Mouse (Mus musculus) right cerebral cortex, adult 2 months (tissue): ENCODE data around the gene Pdcd6.
A peak's percentile ranks its signal among the peaks of the same experiment; 100 is the strongest.

ENCODE experiments used
- DNase-seq, 2 experiments: peaks; one replicate each; pipeline ENCODE4 v3.0.0; 2021 to 2022; ENCODE audit warnings: low spot score in 2 of 2

Pdcd6 gene

DNA sequence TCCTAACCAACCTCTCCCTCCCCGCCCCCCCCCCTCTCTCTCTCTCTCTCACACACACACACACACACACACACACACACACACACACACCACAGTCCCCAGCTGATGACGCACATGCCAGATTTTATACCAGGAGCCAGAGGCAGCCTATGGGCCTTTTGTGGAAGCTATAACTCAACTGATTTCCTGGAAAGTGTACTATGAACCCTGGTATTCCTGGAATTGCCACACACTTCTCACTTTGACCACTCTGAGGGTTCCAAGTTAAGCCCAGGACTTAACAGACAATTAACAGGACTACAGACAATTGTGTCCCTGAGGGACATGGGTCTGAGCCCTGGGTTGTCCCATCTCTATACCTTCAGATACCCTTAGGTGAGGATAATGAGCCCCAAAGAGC lies 35.1 kb downstream of the Pdcd6 start:
- DNase-seq: no peak

DNA sequence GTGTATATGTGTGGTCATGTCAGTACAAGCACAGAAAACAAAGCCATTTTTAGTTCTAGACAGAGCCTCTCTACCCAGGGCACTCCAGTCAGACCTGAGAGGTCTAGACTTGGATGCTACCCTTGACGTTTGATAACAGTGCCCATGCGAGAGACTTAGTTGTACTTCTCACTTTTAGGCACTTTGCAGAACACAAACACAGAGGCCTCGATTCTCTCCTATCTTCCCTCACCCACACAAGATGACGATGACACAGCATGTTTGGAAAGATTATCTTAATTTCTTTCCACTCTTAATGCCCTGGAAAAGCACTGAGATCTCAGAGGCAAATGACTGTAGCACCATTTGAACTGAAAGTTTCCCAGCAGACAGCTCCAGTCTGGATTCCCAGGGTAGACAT lies 41.7 kb downstream of the Pdcd6 start:
- no peak for DNase-seq

DNA sequence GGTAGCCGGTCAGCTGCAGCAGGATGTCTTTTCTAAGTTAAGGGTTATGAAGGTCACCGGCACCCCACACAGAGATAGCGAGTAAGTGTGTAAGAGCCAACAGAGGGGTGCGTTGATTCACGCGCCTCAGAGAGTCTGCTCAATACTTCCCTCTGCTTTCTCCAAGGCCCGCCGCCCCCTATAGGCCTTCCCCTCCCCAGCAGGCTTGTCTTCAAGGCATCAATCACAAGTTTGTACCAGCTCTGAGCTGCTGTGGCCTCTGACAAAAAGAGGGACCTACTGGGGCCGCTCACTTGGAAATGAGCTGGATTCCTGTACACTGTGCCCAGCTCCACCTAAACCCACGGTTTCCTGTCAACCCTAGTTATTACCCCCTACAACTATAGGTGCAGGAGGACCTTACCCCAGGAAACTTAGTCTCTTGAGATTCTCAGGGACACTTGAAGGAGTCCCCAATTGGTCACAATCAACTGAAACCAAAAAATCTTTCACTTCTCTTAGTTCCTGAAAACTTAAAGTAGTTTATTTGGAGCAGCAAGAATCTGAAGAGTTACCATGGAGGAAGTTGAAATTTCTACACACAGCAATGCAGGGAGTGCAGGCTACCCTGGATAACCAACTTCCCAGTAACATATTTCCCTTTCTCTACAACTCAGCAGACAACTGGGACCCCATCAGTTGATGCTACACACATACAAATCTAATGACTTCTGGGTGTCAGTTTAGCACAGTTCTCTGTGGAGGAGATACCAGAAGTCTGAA lies 57.0 kb downstream of the Pdcd6 start:
- peak; percentile 26 to 29 for DNase-seq

DNA sequence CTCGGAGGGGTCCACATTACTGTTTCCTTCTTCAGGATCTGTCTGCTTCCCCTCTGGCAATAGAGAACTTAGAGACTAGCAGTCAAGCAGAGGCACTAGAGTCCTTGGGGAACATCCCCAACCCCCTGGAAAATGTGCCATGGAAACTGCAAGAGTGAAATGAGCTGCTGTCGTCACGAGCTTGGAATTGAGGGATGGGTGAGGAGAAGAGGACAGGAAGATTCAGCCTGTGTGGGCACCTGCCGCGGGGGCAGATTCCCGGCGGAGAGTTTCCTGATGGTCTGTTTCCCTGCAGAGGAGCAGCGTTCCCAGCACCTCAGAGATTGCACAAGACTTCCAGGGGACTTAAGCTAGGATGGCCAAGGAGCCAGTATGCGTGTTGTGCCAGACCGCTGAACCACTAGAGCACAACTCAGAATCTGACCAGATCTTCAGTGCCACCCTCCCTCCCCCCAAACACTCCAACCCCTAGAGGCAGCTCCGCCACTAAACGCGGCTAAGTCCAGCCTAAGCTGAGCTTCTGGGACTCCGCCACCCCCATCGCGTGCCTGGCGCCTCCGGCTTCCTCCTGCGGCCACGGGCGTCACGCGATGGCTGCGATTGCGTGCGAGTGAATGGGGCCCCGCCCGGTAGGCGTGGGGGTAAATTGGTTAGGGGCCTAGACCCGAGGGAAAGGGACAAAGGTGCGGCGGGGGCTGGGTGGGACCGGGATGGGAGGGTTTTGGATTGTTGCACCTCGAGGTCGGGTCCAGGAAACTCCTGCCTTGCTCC lies 57.7 kb downstream of the Pdcd6 start:
- peak; percentile 30 to 33 for DNase-seq
